Mouse (Mus musculus): ENCODE results near the gene Itpr1.

Itpr1 gene

DNA sequence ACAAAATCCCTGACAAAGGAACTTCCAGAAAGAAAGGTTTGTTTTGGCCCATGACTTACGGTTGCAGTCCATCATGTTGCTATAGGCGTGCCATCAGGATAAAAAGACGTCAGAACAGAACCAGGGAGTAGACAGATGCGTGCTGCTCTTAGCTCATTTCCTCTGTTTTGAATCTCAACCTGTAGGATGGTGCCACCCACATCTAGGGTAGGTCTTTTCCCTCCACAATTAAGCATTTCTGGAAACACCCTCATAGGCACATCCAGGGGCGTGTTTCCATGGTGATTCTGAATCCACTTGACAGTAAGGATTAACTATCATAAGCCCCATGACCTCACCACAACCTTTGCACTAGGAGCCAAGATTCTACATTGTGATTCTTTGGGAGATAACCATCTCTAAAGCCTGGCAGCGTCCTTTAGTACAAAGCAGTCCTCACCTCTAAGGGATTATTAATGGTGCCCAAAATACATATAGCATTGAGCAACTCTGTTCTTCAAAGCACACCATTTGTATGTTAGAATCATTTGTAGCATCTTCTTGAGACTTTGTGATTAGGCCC lies 111.6 kb downstream of the Itpr1 start:
- DNase-seq (ENCODE audit: low spot score): no peak

DNA sequence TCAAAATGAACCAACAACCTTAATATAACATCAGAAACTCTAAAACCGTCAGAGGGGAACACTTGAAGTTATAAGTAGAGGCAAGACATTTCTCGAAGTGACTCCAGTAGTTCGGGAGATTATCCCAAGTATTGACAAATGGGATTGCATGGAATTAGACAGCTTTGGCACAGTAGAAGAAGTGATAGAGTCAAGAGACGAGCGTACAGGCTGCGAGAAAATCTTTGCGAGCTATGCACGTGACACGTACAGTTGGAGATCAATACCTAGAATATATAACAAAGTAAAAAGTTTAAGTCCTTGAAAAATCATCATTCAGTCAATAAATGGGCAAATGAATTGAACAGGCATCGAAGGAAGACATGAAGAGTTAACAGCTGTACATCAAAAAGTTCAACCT lies 112.5 kb downstream of the Itpr1 start:
- no peak for DNase-seq (ENCODE audit: low spot score)

DNA sequence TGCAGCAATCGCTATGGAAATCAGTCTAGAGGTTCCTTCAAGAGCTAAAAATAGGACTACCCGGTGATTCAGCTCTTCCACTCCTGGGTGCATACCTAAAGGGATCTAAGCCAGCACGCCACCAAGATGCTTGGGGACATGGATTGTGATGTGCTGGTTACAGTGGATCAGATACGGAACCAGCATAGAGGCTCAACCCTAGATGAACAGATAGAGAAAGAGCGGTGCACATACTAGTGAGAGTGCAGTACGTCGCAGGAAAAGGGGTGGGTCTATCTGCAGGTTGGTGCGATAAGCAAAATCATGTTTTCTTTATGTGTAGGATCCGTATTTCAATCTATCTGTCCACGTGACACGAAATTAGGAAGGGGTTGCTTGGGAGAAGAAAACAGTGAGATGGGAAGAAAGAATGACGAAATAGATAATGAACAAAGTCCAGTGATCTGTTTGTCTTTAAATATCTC lies 113.1 kb downstream of the Itpr1 start:
- no peak for DNase-seq (ENCODE audit: low spot score)

DNA sequence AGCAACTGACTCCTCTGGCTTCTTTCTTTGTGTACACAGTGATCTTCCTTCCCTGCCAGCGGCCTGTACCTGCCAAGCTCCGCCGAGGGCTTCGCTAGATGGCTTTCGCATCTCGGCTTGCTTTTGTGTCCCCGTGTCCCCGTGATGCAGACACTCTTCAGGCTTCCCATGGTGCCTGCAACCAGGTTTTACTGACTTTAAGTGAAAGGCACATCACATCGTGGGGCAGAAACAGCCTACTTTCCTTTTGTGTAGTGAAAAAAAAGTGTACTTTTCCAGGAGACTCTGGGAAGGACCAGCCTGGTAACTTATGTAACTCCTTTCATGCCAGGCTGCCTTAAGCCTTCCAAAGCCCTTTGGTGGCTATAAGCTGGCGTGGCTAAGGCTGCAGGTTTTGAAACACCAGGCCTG lies 113.9 kb downstream of the Itpr1 start:
- DNase-seq (ENCODE audit: low spot score): no peak

DNA sequence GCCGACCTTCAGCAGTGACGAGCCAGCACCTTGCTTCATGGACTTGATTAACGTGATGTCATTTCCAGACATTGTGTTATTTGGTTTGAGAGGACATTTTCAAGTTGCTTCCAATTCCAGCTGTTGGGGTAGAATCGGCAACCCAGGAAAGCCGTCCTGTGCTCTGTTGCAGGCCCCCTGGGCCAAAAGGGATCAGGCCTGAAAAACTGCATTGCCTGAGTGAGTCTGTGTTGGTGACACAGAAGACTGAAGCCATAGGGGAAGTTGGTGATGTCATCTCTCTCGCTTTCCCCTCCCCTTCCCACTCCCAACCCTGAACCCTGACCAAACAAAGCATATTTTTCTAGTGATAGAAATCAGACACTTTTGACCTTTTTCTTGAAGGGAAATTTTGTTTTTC lies 114.7 kb downstream of the Itpr1 start:
- DNase-seq (ENCODE audit: low spot score): no peak

DNA sequence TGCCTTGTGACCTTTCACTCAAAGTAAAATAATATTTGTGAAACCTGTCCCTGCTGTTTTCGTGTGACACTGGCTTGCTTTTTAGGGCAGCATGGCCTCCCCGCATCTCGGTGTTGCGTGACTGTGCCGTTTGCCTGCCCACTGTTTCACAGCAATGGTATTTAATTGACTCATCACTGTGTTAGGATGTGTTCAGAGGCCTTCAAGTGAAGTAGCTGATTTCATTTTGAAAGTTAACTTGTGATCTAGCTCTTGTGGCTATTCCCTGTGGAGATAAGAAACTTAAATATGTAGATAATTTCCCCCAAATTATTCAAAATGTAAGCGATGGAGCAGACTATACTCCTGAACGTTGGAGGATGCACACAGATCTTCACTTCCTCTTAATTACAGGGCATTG lies 115.4 kb downstream of the Itpr1 start:
- DNase-seq (ENCODE audit: low spot score): no peak

DNA sequence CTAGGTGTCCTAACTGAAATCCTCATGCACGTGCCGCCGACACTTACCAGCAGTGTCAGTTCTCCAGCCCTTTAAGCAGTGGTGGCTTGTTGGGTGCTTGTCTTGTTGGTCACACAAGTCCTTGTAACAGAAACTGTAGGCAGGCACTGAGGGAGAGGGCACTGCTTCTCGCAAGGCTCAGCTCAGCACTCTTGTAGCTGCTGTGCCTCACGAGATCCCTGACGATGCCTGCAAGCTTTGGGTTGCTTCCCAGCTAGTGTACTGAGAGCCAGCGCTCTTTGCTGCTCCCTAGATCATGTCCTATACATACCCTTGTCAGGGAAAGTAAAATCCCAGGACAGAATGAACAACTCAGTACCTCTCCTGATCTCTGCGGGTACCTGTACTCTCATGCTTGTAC lies 117.6 kb downstream of the Itpr1 start:
- no peak for DNase-seq (ENCODE audit: low spot score)

DNA sequence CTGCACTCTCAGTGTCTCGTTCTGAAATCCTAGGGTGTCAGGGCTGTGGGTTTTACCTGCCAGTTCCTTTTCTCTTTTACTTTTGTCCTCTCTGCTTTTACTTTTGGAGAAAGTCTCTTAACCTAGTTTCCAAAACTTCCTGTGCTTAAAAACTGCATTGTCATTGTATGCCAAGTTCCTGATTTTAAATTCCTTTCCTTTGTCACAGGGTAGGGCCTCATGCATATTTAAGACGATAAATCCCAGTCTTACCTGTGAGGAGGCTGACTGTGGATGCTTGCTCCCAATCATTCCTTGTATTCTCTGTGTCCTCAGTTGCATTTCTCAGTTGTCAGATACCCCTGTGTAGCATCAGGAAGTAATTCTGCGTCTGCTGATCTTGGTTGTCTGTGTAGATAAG lies 118.4 kb downstream of the Itpr1 start:
- no peak for DNase-seq (ENCODE audit: low spot score)

DNA sequence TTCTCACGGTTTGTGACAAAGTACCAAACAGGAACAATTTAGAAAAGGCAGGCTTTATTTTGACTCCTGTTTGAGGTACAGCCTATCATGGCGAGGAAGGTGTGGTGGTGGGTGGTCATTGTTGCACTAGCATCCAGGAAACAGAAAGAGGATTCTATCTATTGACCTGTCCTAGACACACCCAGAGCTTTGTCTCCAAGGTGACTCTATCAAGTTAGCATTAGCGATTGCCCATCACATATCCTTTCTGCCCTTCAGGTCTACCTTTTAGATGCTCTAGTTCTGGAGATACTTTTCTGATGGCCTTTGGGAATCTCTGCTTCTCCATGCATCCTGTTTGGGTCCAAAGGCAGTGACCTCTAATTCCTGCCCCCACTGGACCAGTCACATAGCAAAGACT lies 121.2 kb downstream of the Itpr1 start:
- no peak for DNase-seq (ENCODE audit: low spot score)

DNA sequence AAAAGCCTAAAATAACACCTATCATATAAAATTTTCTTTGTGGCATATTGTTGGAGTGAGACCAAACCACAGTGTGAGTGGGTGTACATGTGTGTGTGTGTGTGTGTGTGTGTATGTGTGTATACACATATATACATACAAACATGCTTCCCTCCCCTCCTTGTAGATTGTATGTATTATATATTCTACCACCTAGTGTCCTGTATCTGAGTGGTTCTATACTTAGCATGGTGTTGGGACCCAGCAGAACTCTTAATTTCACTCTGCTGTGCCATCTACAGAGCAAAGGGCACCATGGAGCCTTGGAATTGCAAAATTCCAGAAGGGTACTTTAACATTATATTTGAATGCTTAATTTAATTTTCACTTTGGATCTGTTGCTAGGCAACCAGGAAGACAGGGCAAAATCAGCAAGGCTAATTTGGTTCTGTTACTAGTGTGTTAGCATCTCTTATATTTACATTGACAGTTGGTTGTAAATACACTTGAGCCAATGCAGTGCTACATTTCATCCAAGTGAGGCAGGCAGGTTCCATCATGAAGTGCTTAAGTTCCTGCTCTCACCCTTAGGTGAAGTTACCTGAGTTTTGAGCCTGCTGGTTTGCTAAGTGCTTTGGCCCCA lies 122.4 kb downstream of the Itpr1 start:
- no peak for DNase-seq (ENCODE audit: low spot score)

DNA sequence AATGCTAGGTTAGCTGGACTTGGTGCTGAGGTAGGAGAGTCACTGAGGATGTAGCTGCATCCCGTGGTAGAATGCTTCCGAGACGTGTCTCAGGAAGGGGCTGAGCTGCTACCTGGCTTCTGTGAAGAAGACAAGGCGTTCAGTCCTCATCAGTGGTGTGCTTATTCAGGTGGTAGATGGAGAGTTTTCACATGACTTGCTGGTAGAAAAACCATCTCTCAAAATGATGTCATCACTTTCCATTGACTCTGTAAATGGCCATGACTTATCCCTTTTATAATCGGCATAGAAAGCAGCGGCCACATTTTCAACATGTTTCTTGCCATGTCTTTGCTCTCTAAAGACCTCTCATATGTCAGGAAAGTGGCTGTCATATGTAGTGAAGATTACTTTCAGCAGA lies 123.6 kb downstream of the Itpr1 start:
- no peak for DNase-seq (ENCODE audit: low spot score)

DNA sequence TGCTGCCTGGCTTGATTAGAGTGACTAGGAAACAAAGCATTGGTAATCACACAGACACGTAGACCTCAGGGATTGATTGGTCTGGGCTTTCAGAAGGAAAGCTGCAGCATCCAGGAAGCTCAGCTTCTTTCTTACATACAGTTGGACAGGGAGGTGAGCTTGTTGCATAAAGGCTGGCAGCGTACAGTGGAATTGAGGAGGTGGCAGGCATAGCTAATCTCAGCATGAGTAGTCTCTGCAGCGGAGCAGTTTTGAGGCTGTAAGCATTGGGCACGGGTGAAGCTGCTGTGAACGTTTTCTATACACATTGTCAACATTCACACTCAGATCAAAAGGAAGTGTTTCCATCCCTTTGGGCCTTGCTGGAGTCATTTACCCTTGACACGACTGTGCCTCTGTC lies 124.4 kb downstream of the Itpr1 start:
- DNase-seq (ENCODE audit: low spot score): no peak

DNA sequence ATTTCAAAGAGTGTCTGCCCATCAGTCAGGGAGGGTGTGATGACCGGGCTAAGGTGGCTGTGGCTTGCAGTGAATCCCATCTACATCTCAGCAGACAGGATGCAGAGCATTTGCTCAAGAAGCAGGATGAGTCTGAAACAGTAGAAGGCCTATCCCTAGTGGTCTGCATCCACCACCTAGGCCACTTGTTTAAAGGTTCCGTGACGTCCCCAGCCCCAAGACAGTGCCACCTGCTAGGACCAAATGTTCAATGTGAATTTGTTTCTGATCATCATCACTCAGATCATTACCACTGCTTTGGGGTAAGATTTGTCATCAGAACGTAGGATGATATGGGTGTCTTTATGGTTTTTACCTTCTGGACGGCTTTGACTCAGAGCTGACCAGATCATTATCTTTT lies 125.5 kb downstream of the Itpr1 start:
- no peak for DNase-seq (ENCODE audit: low spot score)

DNA sequence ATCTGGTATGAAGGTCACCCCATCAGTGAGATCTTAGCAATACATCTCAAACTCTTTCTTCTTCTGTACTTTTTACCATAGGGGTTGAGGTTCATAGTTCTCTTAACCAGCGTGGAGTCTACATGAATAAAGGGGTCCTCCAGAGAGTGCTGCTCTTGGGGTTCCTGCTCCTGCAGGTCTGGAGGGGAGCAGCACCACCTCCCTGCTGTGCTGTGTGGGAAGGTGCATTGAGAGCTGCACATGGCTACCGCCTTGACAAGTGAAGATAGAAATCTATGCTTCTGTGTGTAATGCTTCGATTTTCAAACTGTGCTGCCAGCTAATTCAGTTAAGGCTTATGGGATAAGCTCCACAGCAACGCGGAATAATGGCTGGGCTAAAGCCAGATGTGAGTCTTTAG lies 130.1 kb downstream of the Itpr1 start:
- no peak for DNase-seq (ENCODE audit: low spot score)

DNA sequence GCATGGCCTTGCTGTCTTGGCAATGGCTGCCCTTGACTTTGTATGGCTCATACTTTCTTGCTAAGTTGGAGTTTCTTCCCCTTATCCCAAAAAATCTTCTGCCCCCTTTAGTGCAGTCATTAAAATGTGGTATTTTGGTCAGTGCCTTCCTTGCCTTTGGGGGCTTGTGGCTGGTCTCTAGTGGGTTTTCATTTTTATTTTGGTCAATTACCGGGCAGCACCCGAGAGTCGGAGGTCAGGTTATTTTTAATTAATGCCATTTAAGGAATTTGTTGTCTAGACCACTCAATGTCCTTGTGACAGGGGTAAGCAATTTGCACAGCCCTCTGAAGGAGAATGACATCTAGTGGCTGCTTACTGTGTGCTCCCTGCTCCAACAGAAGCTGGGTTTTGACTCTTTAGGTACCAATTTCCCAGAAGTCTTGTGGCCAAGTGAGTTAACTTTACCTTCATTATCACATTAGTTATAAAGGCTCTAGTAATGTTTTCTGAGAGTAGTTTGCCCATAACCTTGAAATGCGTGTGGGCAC lies 130.9 kb downstream of the Itpr1 start:
- DNase-seq (ENCODE audit: low spot score): no peak

DNA sequence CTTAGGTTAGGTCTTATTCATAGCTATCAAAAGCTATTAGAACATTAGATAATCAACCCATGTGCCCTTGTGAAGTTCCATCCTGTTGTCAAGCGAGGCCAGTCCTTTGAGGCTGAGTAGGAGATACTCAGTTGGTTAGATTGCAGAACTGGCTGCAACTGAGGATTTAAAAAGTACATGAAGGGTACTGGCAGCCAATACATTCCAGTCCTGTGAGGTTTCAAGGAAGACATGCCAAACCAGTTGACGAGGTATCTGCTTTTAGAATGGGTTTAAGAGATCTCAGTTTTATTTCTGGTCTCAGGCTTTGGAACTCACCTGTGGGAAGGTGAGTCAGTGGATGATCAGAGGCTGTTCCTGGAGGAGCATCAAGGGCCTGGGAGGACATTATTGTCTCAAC lies 137.9 kb downstream of the Itpr1 start:
- no peak for DNase-seq (ENCODE audit: low spot score)

DNA sequence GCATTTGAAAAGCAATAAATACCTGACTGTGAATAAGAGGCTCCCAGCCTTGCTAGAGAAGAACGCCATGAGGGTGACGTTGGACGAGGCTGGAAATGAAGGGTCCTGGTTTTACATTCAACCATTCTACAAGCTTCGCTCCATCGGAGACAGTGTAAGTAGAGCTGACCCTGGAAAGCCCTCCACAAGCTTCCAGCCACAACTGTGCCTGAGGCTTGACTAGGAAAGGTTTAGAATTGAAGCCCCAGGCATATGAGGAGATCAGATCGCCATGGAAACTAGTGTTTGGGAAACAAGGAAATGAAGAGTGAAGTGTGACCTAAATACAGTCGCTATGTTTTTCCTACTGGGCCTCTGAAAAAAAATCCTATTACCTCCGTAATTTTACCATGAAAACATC lies 139.1 kb downstream of the Itpr1 start:
- DNase-seq (ENCODE audit: low spot score): no peak

DNA sequence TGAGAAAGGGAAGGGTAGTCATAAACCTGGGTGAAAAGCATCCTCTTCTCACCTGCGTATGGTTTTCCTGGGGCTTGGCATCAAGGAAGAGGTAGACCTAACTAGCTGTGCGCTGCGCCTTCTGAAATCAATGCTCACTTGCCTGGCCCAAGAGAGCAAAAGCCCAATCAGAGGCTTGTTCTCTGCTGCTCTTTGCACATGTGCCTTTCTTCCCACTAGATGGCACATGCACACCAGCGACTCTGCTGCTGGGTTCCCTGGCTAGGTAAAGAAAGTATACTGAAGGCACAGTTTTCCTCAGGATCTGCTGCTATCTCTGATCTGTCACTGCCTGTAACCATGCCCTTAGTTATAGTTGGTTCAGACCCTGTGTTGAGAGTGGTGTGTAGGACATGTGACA lies 154.5 kb downstream of the Itpr1 start:
- DNase-seq (ENCODE audit: low spot score): no peak

DNA sequence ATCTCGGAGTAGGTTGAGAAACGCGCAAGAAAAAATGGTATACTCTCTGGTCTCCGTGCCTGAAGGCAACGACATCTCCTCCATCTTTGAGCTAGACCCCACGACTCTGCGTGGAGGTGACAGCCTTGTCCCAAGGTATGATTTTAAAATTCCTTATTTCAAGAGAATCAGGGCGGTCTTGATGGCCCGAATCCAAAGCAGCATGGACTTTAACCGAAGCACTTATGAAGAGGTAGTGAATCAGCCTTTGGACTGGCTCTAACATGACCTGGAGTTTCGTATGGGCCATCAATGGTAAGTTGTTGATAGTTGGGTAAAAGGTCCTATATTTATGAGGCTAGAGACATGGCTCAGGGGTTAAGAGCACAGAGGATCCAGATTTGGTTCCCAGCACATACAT lies 156.1 kb downstream of the Itpr1 start:
- DNase-seq (ENCODE audit: low spot score): no peak

DNA sequence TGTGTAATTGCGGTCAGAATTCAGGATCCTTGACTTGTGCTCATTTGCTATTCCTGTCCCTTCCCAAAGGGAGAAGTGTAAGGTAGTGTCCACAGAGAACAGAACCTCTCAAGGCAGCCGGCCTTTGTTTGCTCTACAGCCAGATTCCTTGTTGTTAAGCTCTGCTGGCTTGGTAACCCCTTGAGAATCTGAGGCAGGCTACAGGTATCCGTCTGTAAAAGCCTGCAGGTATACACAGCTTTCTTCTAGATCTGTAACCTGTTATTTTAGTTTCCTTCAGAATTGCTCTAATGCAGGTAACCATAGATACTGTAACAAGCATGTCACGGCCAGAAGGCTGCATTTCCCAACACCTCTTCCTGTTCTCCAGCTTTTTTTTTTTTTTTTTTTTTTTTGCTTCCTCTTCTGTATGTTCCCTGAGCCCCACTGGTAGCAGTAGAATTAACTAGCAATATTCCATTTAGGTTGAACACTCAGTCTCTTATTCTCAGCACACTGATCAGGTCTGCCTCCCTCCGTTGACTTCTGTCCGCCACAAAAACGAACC lies 158.5 kb downstream of the Itpr1 start:
- no peak for DNase-seq (ENCODE audit: low spot score)

DNA sequence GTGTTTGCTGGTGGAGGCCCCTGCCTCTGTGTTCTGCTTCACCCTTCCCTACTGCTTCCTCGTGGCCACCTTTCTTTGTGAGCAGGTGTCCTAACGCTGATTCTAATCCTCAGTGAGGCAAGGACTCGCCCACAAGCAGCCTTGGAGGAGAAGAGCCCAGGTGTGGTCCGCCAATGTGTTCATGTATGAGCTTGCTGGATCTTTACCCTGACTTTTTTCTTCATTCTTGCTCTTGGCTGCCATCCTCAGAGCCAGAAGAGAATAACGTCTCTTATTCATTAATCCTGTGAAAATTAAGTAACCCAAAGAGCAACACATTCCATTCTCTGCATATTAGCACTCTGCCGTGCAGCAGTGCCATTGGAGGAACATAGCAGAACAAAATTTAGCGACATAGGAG lies 161.1 kb downstream of the Itpr1 start:
- DNase-seq (ENCODE audit: low spot score): no peak

DNA sequence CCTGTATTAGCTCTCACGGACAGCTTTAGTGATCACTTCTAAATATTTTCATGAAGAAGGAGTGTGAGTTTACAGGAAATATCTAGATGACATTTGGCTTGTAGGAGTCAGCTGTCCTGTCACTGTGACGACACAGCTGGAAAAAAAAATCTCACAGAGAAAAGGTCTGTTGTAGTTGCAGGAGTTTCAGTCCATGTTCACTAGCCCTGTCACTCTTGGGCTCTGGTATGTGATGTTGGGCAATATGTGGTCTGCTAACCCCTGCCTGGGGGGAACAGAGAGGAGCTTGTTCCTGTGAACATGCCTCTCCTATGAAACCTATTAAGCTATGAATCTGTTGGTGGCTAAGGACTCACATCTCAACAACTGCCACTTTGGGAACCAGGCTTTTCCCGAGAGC lies 166.1 kb downstream of the Itpr1 start:
- DNase-seq (ENCODE audit: low spot score): no peak

DNA sequence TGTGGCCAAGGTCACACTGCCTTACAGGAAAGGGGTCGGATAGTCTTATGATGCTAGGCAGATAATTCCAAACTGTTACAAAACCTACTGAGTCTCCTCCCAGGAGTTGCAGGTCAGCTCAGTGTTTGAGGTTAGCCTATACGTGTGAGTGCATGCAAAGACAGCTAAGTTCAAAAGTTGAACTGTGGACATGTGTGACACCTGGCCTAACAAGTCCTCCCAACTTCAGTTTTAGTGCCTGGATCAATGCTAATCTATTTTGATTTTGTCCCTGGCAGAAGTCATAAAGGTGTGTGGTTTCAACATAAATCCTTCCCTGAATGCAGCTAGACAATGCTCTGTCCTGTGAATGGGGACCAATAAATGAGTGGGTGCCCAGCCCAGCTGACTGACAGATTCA lies 167.3 kb downstream of the Itpr1 start:
- DNase-seq (ENCODE audit: low spot score): no peak
